ENCODE assay signal across 8 mouse cellular contexts in the genomic region with DNA sequence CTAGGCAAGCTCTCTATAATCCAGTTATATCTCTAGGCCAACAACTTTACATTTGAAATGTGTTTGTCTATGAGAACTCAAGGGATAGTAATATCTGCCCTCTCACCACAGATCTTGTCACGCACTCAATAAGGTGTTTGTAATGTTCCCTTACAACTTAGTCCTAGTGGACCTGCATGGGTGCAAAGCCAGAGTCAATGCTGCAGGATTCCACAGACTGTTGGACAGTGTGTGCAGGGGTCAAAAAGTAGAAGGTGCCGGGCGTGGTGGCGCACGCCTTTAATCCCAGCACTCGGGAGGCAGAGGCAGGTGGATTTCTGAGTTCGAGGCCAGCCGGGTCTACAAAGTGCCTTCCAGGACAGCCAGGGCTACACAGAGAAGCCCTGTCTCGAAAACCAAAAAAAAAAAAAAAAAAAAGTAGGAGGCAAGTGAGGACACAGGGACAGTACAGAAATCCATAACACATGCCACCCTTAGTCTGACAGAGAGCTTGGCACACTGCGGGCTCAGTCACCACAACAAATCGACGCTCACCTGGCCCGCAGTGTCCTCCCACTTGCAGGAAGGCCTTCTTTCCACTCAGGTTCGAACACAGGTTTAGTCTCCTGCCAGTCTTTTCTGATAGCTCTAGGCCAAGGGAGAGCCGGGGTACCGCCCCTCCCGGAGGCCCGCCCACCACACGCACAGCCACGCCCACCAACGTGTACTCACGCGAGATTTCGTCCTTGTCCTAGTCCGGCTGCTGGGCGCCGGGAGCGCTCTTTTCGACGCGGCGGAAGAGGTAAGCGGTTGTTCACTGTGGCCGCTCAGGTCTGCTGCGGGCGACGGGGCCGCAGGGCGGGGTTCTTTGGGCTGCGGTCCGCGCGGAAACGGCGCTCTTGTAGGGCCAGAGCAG. TPM values are rescaled to one million over a fixed set of nuclear protein-coding genes. Genes with fewer than 3 reads are reported as not detected.
DNase-seq lines count a peak whose midpoint lies in the region; ATAC-seq and TF ChIP-seq lines count a peak whose summit lies in the region.

Taf1d (plus strand) TSS at position 712 of the 895 bp plus-strand sequence.

- peak; percentile 99 for ATAC-seq in forebrain, embryonic 11.5 days (replicated peaks; ENCODE audit: low FRiP score)
- ATAC-seq in heart, embryonic 16.5 days (replicated peaks; ENCODE audit: extremely low read depth, insufficient read depth, low FRiP score), result peak; percentile 98
- peak; percentile 91 for ATAC-seq in liver, embryonic 15.5 days (ENCODE audit: insufficient read depth)
- ATAC-seq in neural tube, embryonic 12.5 days (ENCODE audit: low FRiP score, low read depth), result peak; percentile 98

- peaks cover 21 to 33% of the 10 kb centered on the region in 2 experiments for H3K36me3 ChIP-seq in CH12.LX (replicated peaks in 1 of 2; ENCODE audit: control insufficient read depth in 1 of 2, insufficient read depth in 1 of 2, low read length in 1 of 2)
- H3K36me3 ChIP-seq in forebrain, embryonic 11.5 days (ENCODE audit: control insufficient read depth, insufficient read depth, low read length), result peaks cover 11% of the 10 kb centered on the region
- H3K36me3 ChIP-seq in heart, embryonic 16.5 days (ENCODE audit: control insufficient read depth, insufficient read depth), result peaks cover 19% of the 10 kb centered on the region; the same call in 1 of the 2 replicates
- peaks cover 31% of the 10 kb centered on the region for H3K36me3 ChIP-seq in liver, embryonic 15.5 days (replicated peaks)
- H3K36me3 ChIP-seq in neural tube, embryonic 12.5 days, result peaks cover 23% of the 10 kb centered on the region

- in situ Hi-C loops in CH12.LX (cut with MboI; ENCODE audit: low pct_ligation_motif_present, low pct_unique_long_range_greater_than_20kb, low sequenced_read_pairs), result no loop called here

- peak within 1 kb of the TSS; percentile 90 for H3K4me2 ChIP-seq in CH12.LX (ENCODE audit: insufficient read depth, low read depth, poor library complexity, severe bottlenecking)
- peak within 1 kb of the TSS; percentile 85 for H3K4me2 ChIP-seq in forebrain, embryonic 11.5 days (ENCODE audit: low read depth, low read length, severe bottlenecking)
- H3K4me2 ChIP-seq in heart, embryonic 16.5 days (ENCODE audit: low read depth, low read length), result peak within 1 kb of the TSS; percentile 70
- peak within 1 kb of the TSS; percentile 87 for H3K4me2 ChIP-seq in liver, embryonic 15.5 days
- H3K4me2 ChIP-seq in neural tube, embryonic 12.5 days (replicated peaks), result peak within 1 kb of the TSS; percentile 82

- peaks cover 40% of the 10 kb centered on the region for H3K79me2 ChIP-seq in CH12.LX (replicated peaks; ENCODE audit: control insufficient read depth, extremely low read depth, insufficient read depth, poor library complexity, severe bottlenecking)

- TF ChIP-seq POLR2A in CH12.LX (IDR thresholded peaks at IDR 0.05; ENCODE audit: low read depth, low read length), result peak; percentile 100

- H3K4me3 ChIP-seq in CH12.LX (replicated peaks in 1 of 3; ENCODE audit: low read depth in 2 of 3, low read length in 2 of 3, poor library complexity in 1 of 3), result peak within 1 kb of the TSS; percentile 69 to 94 (median 85)
- peak within 1 kb of the TSS; percentile 70 for H3K4me3 ChIP-seq in forebrain, embryonic 11.5 days (ENCODE audit: low read depth, low read length)
- H3K4me3 ChIP-seq in heart, embryonic 16.5 days (ENCODE audit: low read length), result peak within 1 kb of the TSS; percentile 95
- peak within 1 kb of the TSS; percentile 71 for H3K4me3 ChIP-seq in liver, embryonic 15.5 days (replicated peaks)
- peak within 1 kb of the TSS; percentile 82 for H3K4me3 ChIP-seq in neural tube, embryonic 12.5 days

- DNase-seq in CH12.LX (ENCODE audit: extremely low read depth), result peak; percentile 89
- DNase-seq in c-Kit-positive CD71-positive TER-119-negative erythroid progenitor cells, embryonic 14.5 days (ENCODE audit: low read depth), result peak; percentile 90
- peak; percentile 98 for DNase-seq in forebrain, embryonic 11.5 days (ENCODE audit: low spot score)
- peak; percentile 97 to 98 for DNase-seq in kidney, postnatal 36 days
- DNase-seq in telencephalon, adult 2 months (ENCODE audit: low read depth, low spot score), result peak; percentile 81

- no peak for TF ChIP-seq RAD21 in CH12.LX (IDR thresholded peaks at IDR 0.05; ENCODE audit: low read depth, low read length)

- peak within 1 kb of the TSS; percentile 57 for H3K27ac ChIP-seq in CH12.LX (ENCODE audit: insufficient read depth, low read depth)
- H3K27ac ChIP-seq in forebrain, embryonic 11.5 days (ENCODE audit: low read depth, low read length), result peak within 1 kb of the TSS; percentile 84
- H3K27ac ChIP-seq in heart, embryonic 16.5 days (ENCODE audit: low read length), result peak within 1 kb of the TSS; percentile 96
- peak within 1 kb of the TSS; percentile 89 for H3K27ac ChIP-seq in liver, embryonic 15.5 days (replicated peaks)
- peak within 1 kb of the TSS; percentile 75 for H3K27ac ChIP-seq in neural tube, embryonic 12.5 days

- peaks cover 2 to 35% of the 10 kb centered on the region in 2 experiments; a peak in 3 of 4 replicates for H3K4me1 ChIP-seq in CH12.LX (ENCODE audit: control insufficient read depth in 1 of 2, insufficient read depth in 2 of 2)
- H3K4me1 ChIP-seq in forebrain, embryonic 11.5 days (replicated peaks; ENCODE audit: control insufficient read depth, insufficient read depth, low read length), result peaks cover 11% of the 10 kb centered on the region; the same call in 1 of the 2 replicates
- peaks cover 26% of the 10 kb centered on the region for H3K4me1 ChIP-seq in heart, embryonic 16.5 days (ENCODE audit: control insufficient read depth, insufficient read depth, low read length)
- H3K4me1 ChIP-seq in liver, embryonic 15.5 days (replicated peaks), result peaks cover 47% of the 10 kb centered on the region
- peaks cover 20% of the 10 kb centered on the region for H3K4me1 ChIP-seq in neural tube, embryonic 12.5 days

- H3K9me3 ChIP-seq in CH12.LX (replicated peaks; ENCODE audit: low read length), result no peaks in the 10 kb centered on the region
- no peaks in the 10 kb centered on the region for H3K9me3 ChIP-seq in forebrain, embryonic 11.5 days (ENCODE audit: control insufficient read depth, low read length)
- no peaks in the 10 kb centered on the region for H3K9me3 ChIP-seq in heart, embryonic 16.5 days (replicated peaks; ENCODE audit: control insufficient read depth, low read length)
- no peaks in the 10 kb centered on the region for H3K9me3 ChIP-seq in liver, embryonic 15.5 days (replicated peaks)
- H3K9me3 ChIP-seq in neural tube, embryonic 12.5 days, result no peaks in the 10 kb centered on the region

- WGBS in forebrain, embryonic 11.5 days, result 13% methylated on average over 45 of the region's 45 CpGs
- 12% methylated on average over 45 of the region's 45 CpGs for WGBS in heart, embryonic 16.5 days
- 8% methylated on average over 45 of the region's 45 CpGs for WGBS in liver, embryonic 15.5 days (ENCODE audit: insufficient replicate concordance)
- 15% methylated on average over 45 of the region's 45 CpGs for WGBS in neural tube, embryonic 12.5 days

- dilution Hi-C loops in CH12.LX (cut with MboI; ENCODE audit: extremely low pct_ligation_motif_present, extremely low pct_unique_long_range_greater_than_20kb, low sequenced_read_pairs), result no loop called here

- no peak for TF ChIP-seq EP300 in CH12.LX (IDR thresholded peaks at IDR 0.05; ENCODE audit: low read length)

- no peak for TF ChIP-seq CTCF in CH12.LX (conservative IDR thresholded peaks at IDR 0.05 in 1 of 2, IDR thresholded peaks at IDR 0.05 in 1 of 2; ENCODE audit: low read depth in 2 of 2, low read length in 2 of 2)

- no peaks in the 10 kb centered on the region for H3K27me3 ChIP-seq in CH12.LX (replicated peaks)
- no peaks in the 10 kb centered on the region for H3K27me3 ChIP-seq in forebrain, embryonic 11.5 days (ENCODE audit: control insufficient read depth, insufficient read depth, low read length)
- no peaks in the 10 kb centered on the region for H3K27me3 ChIP-seq in heart, embryonic 16.5 days (ENCODE audit: control insufficient read depth, insufficient read depth, low read length)
- no peaks in the 10 kb centered on the region for H3K27me3 ChIP-seq in liver, embryonic 15.5 days
- H3K27me3 ChIP-seq in neural tube, embryonic 12.5 days (replicated peaks), result no peaks in the 10 kb centered on the region

- H3K9ac ChIP-seq in CH12.LX (ENCODE audit: insufficient read depth, low read depth), result peak within 1 kb of the TSS; percentile 90
- H3K9ac ChIP-seq in forebrain, embryonic 11.5 days (ENCODE audit: low read length), result peak within 1 kb of the TSS; percentile 91
- H3K9ac ChIP-seq in heart, embryonic 16.5 days (ENCODE audit: low read length), result peak within 1 kb of the TSS; percentile 95
- peak within 1 kb of the TSS; percentile 82 for H3K9ac ChIP-seq in liver, embryonic 15.5 days
- peak within 1 kb of the TSS; percentile 95 for H3K9ac ChIP-seq in neural tube, embryonic 12.5 days

TF ChIP-seq in CH12.LX, 34 proteins besides CTCF, POLR2A, EP300 and RAD21 (continues in another document):
- TF ChIP-seq ELF1 (IDR thresholded peaks at IDR 0.05; ENCODE audit: low read depth, low read length), result 0 out of 2 replicates have a peak, but pooled peaks have one; percentile 6
- no peak for TF ChIP-seq MAZ (IDR thresholded peaks at IDR 0.05; ENCODE audit: low read depth, low read length)
- TF ChIP-seq MXI1 (IDR thresholded peaks at IDR 0.05; ENCODE audit: low read depth, low read length), result peak; percentile 14; the same call in 1 of the 2 replicates
- peak; percentile 96 for TF ChIP-seq POLR2AphosphoS2 (IDR thresholded peaks at IDR 0.05; ENCODE audit: low read depth, low read length)
- 0 out of 2 replicates have a peak, but pooled peaks have one; percentile 4 for TF ChIP-seq CHD1 (IDR thresholded peaks at IDR 0.05; ENCODE audit: low read depth, low read length)
- 0 out of 2 replicates have a peak, but pooled peaks have one; percentile 52 for TF ChIP-seq SIN3A (IDR thresholded peaks at IDR 0.05; ENCODE audit: low read length)
- peak; percentile 99 for TF ChIP-seq NELFE (IDR thresholded peaks at IDR 0.05; ENCODE audit: low read depth, low read length)
- TF ChIP-seq TBP (conservative IDR thresholded peaks at IDR 0.05; ENCODE audit: low read depth, low read length), result peak; percentile 92
- TF ChIP-seq ETS1 (conservative IDR thresholded peaks at IDR 0.05; ENCODE audit: low read depth, low read length), result no peak
- peak; percentile 97 for TF ChIP-seq ZMIZ1 (IDR thresholded peaks at IDR 0.05; ENCODE audit: low read depth, low read length)
- peak; percentile 96 for TF ChIP-seq TCF12 (IDR thresholded peaks at IDR 0.05; ENCODE audit: low read depth, low read length)

RNA-seq across cellular contexts. Expression of gene Taf1d, which starts in this region (rescaled TPM):
- total RNA-seq in CH12.LX (2012; rRNA removed), result 1,079 and 1,089 TPM in 2 replicates
- 249 and 299 TPM in 2 replicates for total RNA-seq in CH12.LX (2014; rRNA removed)
- 181 and 204 TPM in 2 replicates for polyA plus RNA-seq in CH12.LX (2012; ENCODE audit: insufficient read length, low read depth)
- polyA plus RNA-seq in forebrain, embryonic 11.5 days (2014; fragmentation: Nextera tagmentation; extraction: Ambion mirVana), result 68.6 and 78.4 TPM in 2 replicates
- 40.8 and 47.4 TPM in 2 replicates for polyA plus RNA-seq in heart, embryonic 16.5 days (2015; fragmentation: Nextera tagmentation; extraction: Ambion mirVana)
- 23.3 and 25.7 TPM in 2 replicates for polyA plus RNA-seq in liver, embryonic 15.5 days (2015; fragmentation: Nextera tagmentation; extraction: Ambion mirVana)
- 59.1 and 59.3 TPM in 2 replicates for polyA plus RNA-seq in neural tube, embryonic 12.5 days (2016; fragmentation: Nextera tagmentation; extraction: Ambion mirVana)

Comparison
In these comparisons a context has a peak if more than half of its experiments do, and no peak if none do; other contexts are left out.
1. Peak in every context shown above with its lines: DNase-seq, ATAC-seq, H3K4me3 ChIP-seq and H3K27ac ChIP-seq.